Mouse (Mus musculus): Measurements from ENCODE around the gene Clec2l. TPM values are rescaled to one million over a fixed set of nuclear protein-coding genes. Genes with fewer than 3 reads are reported as not detected.
"Not testable (repeated sequence)": the region's sequence is repeated elsewhere in the genome, so short reads cannot be mapped to it uniquely, and the experiment has no call there.

Clec2l gene
- polyA plus RNA-seq, 2 experiments = 0.09 TPM; not detected in 1

DNA sequence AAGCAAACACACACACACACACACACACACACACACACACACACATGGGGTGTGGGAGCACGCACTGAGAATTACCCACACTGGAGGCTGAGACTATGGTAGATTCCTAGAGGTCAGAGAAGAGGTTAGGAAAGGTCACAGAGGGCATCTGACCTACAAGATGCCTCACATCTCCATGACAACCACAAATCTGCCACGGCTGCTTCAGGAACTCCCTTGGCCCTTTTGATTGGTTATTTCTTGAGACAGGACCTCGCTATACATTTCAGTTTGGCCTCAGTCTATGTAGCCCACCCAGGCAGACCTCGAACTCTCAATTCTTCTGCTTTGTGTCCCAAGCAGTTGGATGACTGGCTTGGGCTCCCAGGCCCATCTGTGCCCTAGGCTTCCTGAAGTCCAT lies 1.2 kb upstream of the Clec2l start:
- H3K9me3 ChIP-seq (ENCODE audit: control insufficient read depth, low read length) = no peaks in the 10 kb centered on the region
- ATAC-seq (ENCODE audit: insufficient read depth) (no peak), DNase-seq (ENCODE audit: low read depth in 3 of 3, low spot score in 3 of 3) (no peak)
- no peaks in the 10 kb centered on the region for H3K36me3 ChIP-seq (replicated peaks; ENCODE audit: control insufficient read depth, insufficient read depth, low read depth)
- H3K4me2 ChIP-seq (ENCODE audit: low read depth) = no peak overlapping the region
- WGBS (ENCODE audit: insufficient replicate concordance) = 36% methylated on average over 4 of the region's 4 CpGs
- TF ChIP-seq CTCF (IDR thresholded peaks at IDR 0.05; ENCODE audit: low read depth) (no peak), EP300 (IDR thresholded peaks at IDR 0.05; ENCODE audit: low read depth) (no peak)
- no peak overlapping the region for H3K27ac ChIP-seq
- peaks cover 44% of the 10 kb centered on the region for H3K27me3 ChIP-seq (ENCODE audit: control insufficient read depth, insufficient read depth, low read length)
- no peaks in the 10 kb centered on the region for H3K4me1 ChIP-seq (replicated peaks; ENCODE audit: control insufficient read depth in 2 of 2, insufficient read depth in 2 of 2, low read length in 1 of 2)
- no peak overlapping the region for H3K4me3 ChIP-seq (ENCODE audit: insufficient read depth in 1 of 2, low read depth in 2 of 2, low read length in 2 of 2)
- no peak overlapping the region for H3K9ac ChIP-seq (replicated peaks)

DNA sequence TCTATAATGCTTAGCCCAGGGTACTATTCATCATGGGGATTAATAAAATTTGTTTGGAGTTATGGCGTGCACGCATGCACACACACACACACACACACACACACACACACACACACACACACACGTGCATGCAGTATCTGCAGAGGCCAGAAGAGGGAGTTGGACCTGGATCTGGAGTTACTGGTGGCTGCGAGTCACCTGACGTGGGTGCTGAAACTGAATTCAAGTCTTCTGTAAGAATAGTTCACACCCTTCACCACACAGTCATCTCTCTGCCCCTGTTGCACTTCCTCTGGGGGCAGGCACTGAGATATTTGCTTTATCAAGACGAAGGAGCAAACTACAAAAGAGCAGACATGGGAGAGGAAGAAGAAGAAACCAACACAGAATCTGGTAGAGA lies 6.7 kb downstream of the Clec2l start:
- TF ChIP-seq CTCF (IDR thresholded peaks at IDR 0.05; ENCODE audit: low read depth) = peak; percentile 63
- TF ChIP-seq EP300 (IDR thresholded peaks at IDR 0.05; ENCODE audit: low read depth) = no peak
- no peak overlapping the region for H3K4me3 ChIP-seq (ENCODE audit: insufficient read depth in 1 of 2, low read depth in 2 of 2, low read length in 2 of 2)
- ATAC-seq (ENCODE audit: insufficient read depth) = no peak

DNA sequence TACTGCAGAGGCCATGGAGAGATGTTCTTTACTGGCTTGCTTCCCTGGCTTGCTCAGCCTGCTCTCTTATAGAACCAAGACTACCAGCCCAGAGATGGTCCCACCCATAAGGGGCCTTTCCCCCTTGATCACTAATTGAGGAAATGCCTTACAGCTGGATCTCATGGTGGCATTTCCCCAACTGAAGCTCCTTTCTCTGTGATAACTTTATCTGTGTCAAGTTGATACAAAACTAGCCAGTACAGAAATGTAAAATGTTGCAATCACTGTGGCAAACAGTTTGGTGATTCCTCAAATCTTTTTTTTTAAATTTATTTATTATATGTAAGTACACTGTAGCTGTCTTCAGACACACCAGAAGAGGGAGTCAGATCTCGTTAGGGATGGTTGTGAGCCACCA lies 7.6 kb downstream of the Clec2l start:
- 60% methylated on average over 1 of the region's 1 CpGs for WGBS (ENCODE audit: insufficient replicate concordance)
- not testable (repeated sequence) for H3K4me1 ChIP-seq (replicated peaks; ENCODE audit: control insufficient read depth in 2 of 2, insufficient read depth in 2 of 2, low read length in 1 of 2); H3K4me3 ChIP-seq (ENCODE audit: insufficient read depth in 1 of 2, low read depth in 2 of 2, low read length in 2 of 2); H3K36me3 ChIP-seq (replicated peaks; ENCODE audit: control insufficient read depth, insufficient read depth, low read depth); H3K27ac ChIP-seq; DNase-seq (ENCODE audit: low read depth in 3 of 3, low spot score in 3 of 3); ATAC-seq (ENCODE audit: insufficient read depth); H3K27me3 ChIP-seq (ENCODE audit: control insufficient read depth, insufficient read depth, low read length); H3K4me2 ChIP-seq (ENCODE audit: low read depth); H3K9ac ChIP-seq (replicated peaks); H3K9me3 ChIP-seq (ENCODE audit: control insufficient read depth, low read length)

More for the DNA sequence above, 6.7 kb downstream of the Clec2l start:
- no peak overlapping the region for H3K27ac ChIP-seq
- WGBS (ENCODE audit: insufficient replicate concordance) = 35% methylated on average over 6 of the region's 6 CpGs
- H3K36me3 ChIP-seq (replicated peaks; ENCODE audit: control insufficient read depth, insufficient read depth, low read depth) = no peaks in the 10 kb centered on the region
- H3K9ac ChIP-seq (replicated peaks) = no peak overlapping the region
- H3K27me3 ChIP-seq (ENCODE audit: control insufficient read depth, insufficient read depth, low read length) = peaks cover 9% of the 10 kb centered on the region
- H3K4me1 ChIP-seq (replicated peaks; ENCODE audit: control insufficient read depth in 2 of 2, insufficient read depth in 2 of 2, low read length in 1 of 2) = peaks cover 6 to 9% of the 10 kb centered on the region in 2 experiments; a peak in 3 of 4 replicates
- no peak overlapping the region for H3K4me2 ChIP-seq (ENCODE audit: low read depth)
- H3K9me3 ChIP-seq (ENCODE audit: control insufficient read depth, low read length) = no peaks in the 10 kb centered on the region
- no peak for DNase-seq (ENCODE audit: low read depth in 3 of 3, low spot score in 3 of 3)

DNA sequence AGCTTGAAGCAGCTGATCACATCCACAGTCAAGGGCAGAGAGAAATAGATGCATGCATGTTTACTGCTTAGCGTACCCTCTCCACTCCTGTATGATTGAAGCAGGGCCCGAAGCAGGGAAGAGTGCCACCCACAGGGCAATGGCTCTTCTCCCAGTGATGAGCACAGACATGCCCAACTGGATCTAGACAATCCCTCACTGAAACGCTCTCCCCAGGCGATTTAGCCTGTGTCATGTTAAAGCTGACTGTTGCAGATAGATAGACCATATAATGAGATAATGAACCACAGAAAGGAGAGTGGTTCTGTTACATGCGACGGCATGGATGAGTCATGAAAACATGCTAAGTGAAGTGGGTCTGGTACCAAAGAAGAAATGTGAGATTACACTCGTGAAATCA lies 8.4 kb downstream of the Clec2l start:
- no peaks in the 10 kb centered on the region for H3K36me3 ChIP-seq (replicated peaks; ENCODE audit: control insufficient read depth, insufficient read depth, low read depth)
- H3K4me2 ChIP-seq (ENCODE audit: low read depth) = no peak overlapping the region
- no peaks in the 10 kb centered on the region for H3K9me3 ChIP-seq (ENCODE audit: control insufficient read depth, low read length)
- no peak overlapping the region for H3K27ac ChIP-seq
- ATAC-seq (ENCODE audit: insufficient read depth) (0 out of 2 replicates have a peak, but pooled peaks have one; percentile 28), DNase-seq (ENCODE audit: low read depth in 3 of 3, low spot score in 3 of 3) (peak in 1 of 3 experiments; percentile 20)
- H3K4me3 ChIP-seq (ENCODE audit: insufficient read depth in 1 of 2, low read depth in 2 of 2, low read length in 2 of 2) = no peak overlapping the region
- 31% methylated on average over 7 of the region's 7 CpGs for WGBS (ENCODE audit: insufficient replicate concordance)
- TF ChIP-seq CTCF (IDR thresholded peaks at IDR 0.05; ENCODE audit: low read depth) = peak; percentile 28; the same call in 1 of the 2 replicates
- 0 out of 2 replicates have a peak, but pooled peaks have one; percentile 36 for TF ChIP-seq EP300 (IDR thresholded peaks at IDR 0.05; ENCODE audit: low read depth)
- no peak overlapping the region for H3K9ac ChIP-seq (replicated peaks)
- peaks cover 6 to 12% of the 10 kb centered on the region in 2 experiments; a peak in 3 of 4 replicates for H3K4me1 ChIP-seq (replicated peaks; ENCODE audit: control insufficient read depth in 2 of 2, insufficient read depth in 2 of 2, low read length in 1 of 2)
- H3K27me3 ChIP-seq (ENCODE audit: control insufficient read depth, insufficient read depth, low read length) = no peaks in the 10 kb centered on the region

DNA sequence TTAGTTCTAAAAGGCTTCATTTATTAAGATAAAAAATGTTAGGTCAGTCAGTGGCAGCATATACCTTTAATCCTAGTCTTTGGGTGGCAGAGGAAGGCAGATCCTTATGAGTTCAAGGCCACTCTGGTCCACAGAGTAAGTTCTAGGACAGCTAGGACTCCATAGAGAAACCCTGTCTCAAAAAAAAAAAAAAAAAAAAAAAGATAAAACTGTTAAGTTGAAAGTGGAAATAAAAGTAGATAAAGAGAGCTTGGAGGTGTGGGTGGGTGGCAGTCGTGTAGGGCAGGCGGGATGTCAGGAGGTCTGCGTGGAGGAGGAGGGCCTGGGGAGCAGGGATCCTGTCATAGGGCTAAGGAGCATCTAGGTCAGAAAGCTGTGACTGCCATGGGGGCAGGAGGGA lies 9.1 kb downstream of the Clec2l start:
- Histone ChIP-seq H3K4me1 (replicated peaks; ENCODE audit: control insufficient read depth in 2 of 2, insufficient read depth in 2 of 2, low read length in 1 of 2) (peaks cover 8 to 18% of the 10 kb centered on the region in 2 experiments; a peak in 3 of 4 replicates), H3K9ac (replicated peaks) (no peak overlapping the region), H3K27me3 (ENCODE audit: control insufficient read depth, insufficient read depth, low read length) (no peaks in the 10 kb centered on the region), H3K27ac (no peak overlapping the region), H3K4me2 (ENCODE audit: low read depth) (no peak overlapping the region), H3K36me3 (replicated peaks; ENCODE audit: control insufficient read depth, insufficient read depth, low read depth) (no peaks in the 10 kb centered on the region), H3K4me3 (ENCODE audit: insufficient read depth in 1 of 2, low read depth in 2 of 2, low read length in 2 of 2) (no peak overlapping the region), H3K9me3 (ENCODE audit: control insufficient read depth, low read length) (no peaks in the 10 kb centered on the region)
- no peak for ATAC-seq (ENCODE audit: insufficient read depth)
- no peak for TF ChIP-seq EP300 (IDR thresholded peaks at IDR 0.05; ENCODE audit: low read depth)
- no peak for DNase-seq (ENCODE audit: low read depth in 3 of 3, low spot score in 3 of 3)
- 63% methylated on average over 3 of the region's 3 CpGs for WGBS (ENCODE audit: insufficient replicate concordance)
